Mouse (Mus musculus) thymus, postnatal 25 days (tissue): ENCODE data around the gene Nadk.

ENCODE experiments used
- DNase-seq: peaks from one replicate; pipeline ENCODE4 v3.0.0; 2022

The Nadk gene

DNA sequence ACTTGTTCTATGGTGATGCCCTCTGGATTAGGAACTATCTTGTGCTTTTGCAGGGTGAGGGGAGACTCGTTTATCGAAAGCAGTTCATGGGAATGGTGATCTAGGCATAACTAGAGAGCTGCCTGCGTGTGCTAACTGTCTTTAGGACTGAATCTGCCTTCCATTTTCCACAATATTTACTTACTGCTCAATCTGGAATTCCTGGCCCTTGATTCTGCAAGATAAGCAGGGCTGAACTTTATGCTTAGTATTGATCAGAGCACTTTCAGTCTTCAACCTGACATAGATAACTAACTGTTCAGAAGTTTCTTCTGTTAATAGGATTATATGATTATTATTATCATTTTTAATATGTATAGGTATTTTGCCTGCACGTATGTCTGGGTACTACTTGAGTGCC is 43.0 kb downstream of the Nadk start:
- DNase-seq: no peak

DNA sequence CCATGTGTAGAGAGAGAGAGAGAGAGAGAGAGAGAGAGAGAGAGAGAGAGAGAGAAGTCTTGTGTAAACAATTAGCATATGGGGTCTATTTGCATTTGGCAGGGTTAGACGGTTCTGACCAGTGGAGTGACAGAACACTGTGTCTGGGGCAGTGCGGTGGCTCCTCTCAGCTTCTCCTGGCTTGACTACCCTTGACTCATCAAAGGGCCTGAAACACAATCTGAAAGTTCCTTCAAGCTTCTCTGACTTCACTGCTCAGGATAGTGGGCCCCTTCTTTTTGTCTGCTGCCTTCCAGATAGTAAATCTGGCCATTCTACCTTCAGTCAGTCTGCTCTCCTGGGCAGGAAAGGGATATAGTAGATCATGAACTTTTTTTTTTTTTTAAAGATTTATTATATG is 44.6 kb downstream of the Nadk start:
- DNase-seq: no peak

DNA sequence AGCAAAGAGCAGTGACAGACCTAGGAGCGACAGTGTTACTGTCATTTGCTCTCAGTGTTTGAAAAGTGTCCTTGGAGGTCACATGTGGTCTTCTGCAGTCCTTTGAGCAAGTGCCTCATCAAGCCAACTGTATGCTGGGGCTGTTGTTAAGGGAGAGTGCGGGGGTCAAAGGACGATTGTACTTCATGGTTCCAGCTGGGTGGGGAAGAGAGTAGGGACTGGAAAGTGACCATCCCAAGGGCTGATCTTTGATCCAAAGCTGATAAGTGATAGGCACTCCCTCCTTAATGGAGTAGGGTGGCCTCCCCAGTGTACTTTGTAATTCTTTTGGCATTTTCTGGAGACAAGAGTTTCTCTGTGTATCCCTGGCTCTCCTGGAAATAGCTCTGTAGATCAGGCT is 49.7 kb downstream of the Nadk start:
- no peak for DNase-seq

DNA sequence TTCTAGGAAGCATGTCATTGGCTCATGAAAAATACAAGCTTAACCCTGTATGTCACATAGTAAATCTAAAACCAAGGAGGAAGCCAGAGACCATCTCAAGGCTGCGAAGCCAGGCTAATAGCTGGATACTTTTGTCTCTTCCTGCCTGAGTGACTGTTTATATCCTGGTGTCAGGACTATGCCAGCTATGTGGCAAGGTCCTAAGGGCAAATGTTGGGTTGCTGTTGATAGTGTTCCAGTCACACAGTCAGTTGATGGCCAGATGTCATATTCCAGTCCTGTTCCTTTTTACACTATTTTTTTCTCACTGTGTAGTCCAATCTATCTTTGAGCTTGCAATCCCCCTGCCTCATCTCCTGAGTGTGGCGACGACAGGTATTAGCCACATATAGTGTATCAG is 51.1 kb downstream of the Nadk start:
- no peak for DNase-seq

DNA sequence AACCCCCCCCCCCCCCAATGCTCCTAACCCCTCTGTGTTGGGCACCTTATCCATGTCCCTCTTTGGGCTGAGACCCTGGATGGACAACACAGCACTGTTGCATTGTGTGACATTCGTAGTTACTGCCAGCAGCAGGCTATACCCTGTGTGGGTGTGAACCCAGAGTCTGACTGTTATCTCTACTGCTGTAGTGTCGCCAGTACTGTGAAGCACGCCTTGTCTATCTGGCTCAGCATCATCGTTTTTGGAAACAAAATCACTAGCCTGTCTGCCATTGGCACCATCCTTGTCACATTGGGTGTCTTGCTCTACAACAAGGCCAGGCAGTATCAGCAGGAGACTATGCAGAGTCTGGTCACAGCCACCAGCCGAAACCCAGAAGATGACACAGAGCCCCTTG is 56.1 kb downstream of the Nadk start:
- no peak for DNase-seq

DNA sequence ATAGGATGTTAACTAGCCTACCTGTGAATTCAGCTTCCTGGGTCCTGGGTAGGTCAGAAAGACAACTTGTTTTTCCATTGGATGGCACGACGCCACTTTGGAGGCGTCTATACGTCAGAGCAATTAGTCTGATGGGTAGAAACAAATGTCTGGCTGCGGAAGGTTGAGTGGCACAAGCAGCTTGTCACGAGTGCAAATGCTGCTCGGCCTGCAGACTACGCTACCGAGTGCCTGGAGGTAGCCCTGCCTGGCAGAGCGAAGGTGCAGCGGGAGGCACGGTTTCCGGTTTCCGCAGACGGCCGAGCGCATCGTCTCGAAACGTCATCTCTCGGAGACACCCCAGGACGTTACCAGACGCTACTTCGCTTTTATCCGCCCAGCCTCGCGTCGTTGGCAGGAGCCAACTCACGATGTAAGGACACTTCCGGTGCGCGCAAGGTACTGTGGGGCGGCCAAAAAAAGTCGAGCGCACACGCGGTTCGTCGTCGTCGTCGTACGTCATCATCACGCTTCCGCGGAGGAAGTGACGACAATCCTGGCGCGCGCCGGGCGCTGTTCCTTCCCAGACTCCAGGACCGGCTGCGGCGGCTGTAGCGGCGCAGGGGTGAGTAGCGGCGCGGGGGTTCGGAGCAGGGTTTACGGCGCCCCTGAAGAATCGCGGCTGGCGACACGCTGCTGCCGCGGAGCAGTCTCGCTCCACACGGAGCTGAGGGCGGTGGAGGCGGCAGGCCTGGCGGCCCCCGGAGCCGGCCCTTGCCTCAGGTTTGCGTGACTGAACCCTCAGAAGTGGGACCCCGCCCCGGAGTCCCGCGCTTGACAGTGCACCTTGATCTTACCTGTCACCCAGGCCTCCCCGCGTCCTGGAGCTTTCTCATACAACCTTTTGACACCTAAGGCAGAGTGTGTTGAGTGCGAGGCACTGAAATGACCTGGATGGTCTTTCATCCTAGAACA is 62.4 kb downstream of the Nadk start, which contains the start of gene Cdk11b:
TSS of gene Cdk11b (plus strand) at position 517 of the 954 bp plus-strand sequence.
- DNase-seq: peak; percentile 94

DNA sequence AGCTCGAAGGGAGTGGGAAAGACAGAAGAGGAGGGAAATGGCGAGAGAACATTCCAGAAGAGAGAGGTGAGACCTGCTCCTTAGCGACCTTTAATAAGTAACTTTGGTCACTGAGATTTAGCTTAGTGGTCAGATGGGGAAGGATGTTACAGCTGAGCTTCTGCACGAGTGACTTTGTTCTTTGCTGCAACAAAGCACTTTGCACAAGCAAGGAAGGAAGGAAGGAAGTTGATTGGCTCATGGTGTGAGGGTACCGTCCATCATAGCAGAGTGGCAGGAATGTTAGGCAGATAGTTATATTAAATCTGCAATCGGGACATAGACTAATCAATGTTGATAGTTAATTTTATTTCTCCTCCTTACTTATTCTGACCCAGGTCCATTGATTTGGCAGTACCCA is 68.1 kb downstream of the Nadk start:
- DNase-seq: no peak

DNA sequence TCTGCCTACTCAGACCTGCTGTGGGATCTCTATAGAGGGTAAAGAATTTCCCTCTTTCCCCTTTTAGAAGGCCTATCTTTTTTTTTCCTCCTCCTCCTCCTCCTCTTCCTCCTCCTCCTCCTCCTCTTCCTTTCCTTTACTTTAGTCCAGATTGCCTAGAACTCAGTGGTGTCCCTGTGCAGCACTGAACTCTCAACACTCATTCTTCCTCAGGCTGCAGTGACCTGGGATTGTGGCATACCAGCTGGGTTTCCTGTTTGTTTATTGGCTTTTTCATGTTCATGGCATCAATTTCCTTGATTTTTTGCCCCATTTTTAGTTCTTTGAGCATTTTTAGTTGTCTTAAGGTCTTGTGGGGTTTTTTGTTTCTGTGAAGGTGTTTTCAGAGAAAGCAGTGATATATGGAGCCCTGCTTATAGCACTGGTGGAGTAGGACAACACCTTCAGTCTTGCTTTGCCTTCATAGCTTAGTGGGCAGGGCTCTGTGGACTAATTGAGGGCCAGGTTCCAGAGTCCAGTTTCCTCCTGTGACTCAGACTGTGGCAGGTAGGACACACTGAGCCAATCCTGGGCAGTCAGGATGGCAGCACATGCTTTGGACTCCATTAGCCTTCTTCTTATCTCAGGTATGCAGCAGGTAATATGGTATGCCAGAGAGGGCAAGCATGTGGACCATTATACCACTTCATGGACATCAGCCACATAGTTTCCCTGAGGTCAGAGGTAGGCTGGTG is 73.8 kb downstream of the Nadk start:
- DNase-seq: no peak
